Mouse (Mus musculus) E14TG2a.4 (cell line): Measurements from ENCODE around the gene Ltc4s.

Experiments
- H3K27me3 ChIP-seq: 2 replicates; pipeline ENCODE4 v1.6.1; 2014; ENCODE audit warnings: low read length, control low read depth; ENCODE audit not compliant: insufficient read depth
- H3K36me3 ChIP-seq: 2 replicates; pipeline ENCODE4 v1.6.1; 2014; ENCODE audit warnings: low read length, control low read depth; ENCODE audit not compliant: insufficient read depth
- H3K4me1 ChIP-seq: replicated peaks from 2 replicates; pipeline ENCODE4 v1.6.1; 2014; ENCODE audit warnings: low read depth, low read length, control low read depth
- H3K4me3 ChIP-seq: replicated peaks from 2 replicates; pipeline ENCODE4 v1.5.1; 2014; ENCODE audit warnings: mild to moderate bottlenecking, low read length
- H3K9me3 ChIP-seq: 2 replicates; pipeline ENCODE4 v1.6.1; 2014; ENCODE audit warnings: low read length, control low read depth
- CTCF ChIP-seq: conservative IDR thresholded peaks from 2 replicates; pipeline ENCODE4 v1.5.1; 2014; ENCODE audit warnings: low read length
- NANOG ChIP-seq: IDR thresholded peaks from 2 replicates; pipeline ENCODE4 v1.6.1; 2014; ENCODE audit warnings: borderline replicate concordance, low read length, mixed read lengths
- POU5F1 ChIP-seq: IDR thresholded peaks from 2 replicates; pipeline ENCODE4 v1.6.1; 2014; ENCODE audit warnings: low read length, borderline replicate concordance

Gene Ltc4s

DNA sequence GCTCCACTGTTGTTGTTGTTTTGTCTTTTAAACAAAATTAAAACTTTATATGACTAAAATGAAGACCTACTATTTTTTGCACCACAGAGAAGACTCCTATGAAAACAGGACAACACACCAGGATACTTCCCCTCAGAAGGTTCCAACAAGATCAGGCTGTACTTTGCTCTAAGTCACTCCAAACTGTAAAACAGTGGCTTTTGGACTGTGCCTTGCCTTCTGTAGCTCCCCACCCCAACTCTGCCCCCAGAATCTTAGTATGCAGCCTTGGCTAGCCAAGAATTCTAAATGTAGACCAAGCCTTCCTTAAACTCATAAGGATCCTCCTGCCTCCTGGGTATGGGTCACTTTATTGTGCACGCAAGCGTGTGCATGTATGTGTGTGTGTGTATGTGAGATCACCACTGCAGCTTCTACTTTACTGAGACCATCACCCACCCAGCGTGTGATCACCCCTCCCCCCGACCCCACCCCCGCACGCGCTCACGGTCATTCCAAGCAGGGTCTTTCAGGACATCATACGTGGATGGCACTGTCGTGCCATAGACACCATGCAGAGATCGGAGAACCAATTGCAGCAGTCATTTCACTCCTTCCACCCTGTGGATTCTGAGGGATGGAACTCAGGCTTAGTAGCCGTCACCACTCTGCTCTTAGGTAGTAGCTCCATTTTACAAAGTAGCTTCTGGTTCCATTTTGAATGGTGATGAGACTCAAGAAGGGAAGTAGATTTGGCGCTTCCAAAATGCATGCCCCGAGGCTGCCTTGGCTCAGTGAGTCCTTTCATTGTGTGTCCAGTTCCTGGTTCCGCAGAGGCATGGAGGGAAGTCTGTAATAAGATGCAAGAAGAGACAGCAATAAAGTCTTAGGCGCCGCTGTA lies 14.4 kb downstream of the Ltc4s start:
- peaks cover 64% of the 10 kb centered on the region for H3K27me3 ChIP-seq

DNA sequence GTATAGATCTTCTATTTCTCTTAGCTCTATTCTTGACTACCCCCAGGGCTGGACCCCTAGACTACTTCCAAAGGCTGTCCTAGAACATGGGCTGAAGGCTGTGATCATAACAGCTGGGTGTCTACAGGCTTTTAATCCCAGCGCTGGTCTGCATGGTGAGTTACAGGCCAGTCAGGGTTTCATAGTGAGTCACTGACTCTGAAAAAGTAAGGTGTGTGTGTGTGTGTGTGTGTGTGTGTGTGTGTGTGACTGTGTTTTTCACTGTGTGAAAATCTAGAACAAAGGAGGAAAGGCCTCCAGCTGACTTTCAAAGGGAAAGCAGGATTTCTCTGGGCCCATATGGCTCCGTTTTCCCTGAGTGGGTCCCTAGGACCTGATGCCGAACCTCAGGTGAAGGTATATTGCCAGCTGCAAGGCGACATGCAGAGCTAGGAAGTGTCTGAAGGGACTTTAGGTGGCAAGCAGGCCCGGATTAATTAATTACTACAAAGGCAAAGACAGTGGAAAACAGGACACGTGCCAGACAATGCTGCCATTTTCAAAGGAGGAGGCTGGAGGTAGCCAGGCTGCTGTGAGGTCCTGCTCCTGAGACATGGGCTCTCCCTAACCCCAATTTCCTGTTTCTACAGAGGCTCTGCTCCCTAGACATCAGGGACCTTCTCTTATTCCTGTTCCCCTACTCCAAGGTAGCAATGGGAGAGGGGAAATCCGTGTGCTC lies 15.7 kb downstream of the Ltc4s start:
- TF ChIP-seq CTCF (no peak), POU5F1 (no peak), NANOG (no peak)
- H3K4me3 ChIP-seq = no peak overlapping the region
- peaks cover 3% of the 10 kb centered on the region; the same call in 1 of the 2 replicates for H3K36me3 ChIP-seq
- H3K4me1 ChIP-seq = peaks cover 64% of the 10 kb centered on the region
- peaks cover 51% of the 10 kb centered on the region for H3K27me3 ChIP-seq
- H3K9me3 ChIP-seq = no peaks in the 10 kb centered on the region

More for the DNA sequence above, 14.4 kb downstream of the Ltc4s start:
- no peaks in the 10 kb centered on the region for H3K9me3 ChIP-seq
- H3K4me1 ChIP-seq = peaks cover 63% of the 10 kb centered on the region
- peak overlapping the region; percentile 85 for H3K4me3 ChIP-seq
- TF ChIP-seq POU5F1 (no peak), NANOG (no peak), CTCF (no peak)
- peaks cover 6% of the 10 kb centered on the region; the same call in 1 of the 2 replicates for H3K36me3 ChIP-seq

DNA sequence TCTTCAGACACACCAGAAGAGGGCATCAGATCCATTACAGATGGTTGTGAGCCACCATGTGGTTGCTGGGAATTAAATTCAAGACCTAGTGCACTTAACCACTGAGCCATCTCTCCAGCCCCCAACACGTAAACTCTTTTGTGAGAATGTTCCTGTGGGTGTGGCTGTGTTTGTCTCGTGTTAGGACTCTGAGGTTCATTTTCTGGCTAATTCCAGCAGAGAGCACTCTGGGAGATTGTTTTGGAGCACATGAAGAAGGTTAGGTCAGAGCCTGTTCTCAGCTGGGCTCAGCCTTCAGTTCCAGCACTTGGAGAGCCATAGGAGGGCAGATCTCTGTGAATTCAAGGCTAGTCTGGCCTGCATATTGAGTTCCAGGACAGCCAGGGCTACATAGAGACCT lies 18.6 kb downstream of the Ltc4s start:
- no peaks in the 10 kb centered on the region for H3K9me3 ChIP-seq
- no peak overlapping the region for H3K4me3 ChIP-seq
- no peaks in the 10 kb centered on the region for H3K36me3 ChIP-seq
- H3K27me3 ChIP-seq = peaks cover 26% of the 10 kb centered on the region
- TF ChIP-seq POU5F1 (no peak), NANOG (no peak), CTCF (peak; percentile 18; the same call in 1 of the 2 replicates)
- peaks cover 68% of the 10 kb centered on the region for H3K4me1 ChIP-seq

DNA sequence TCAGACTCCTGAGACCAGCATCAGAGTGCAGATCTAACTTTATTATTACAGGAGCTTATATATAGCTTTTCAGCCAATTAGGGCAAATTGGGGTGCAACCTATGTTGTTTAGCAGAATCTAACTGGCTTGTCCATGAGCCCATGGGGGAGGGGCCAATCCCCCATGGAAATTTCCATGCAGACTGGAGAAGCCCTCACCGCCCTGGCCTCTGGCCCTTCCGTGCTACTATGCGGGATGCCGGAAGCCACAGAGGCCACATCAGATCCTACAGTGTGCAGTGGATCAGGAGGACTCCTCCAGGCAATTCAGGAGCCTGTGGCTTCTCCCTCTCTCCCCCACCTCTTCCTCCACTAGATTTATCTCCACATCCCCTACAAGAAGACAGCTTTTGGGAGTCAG lies 20.6 kb downstream of the Ltc4s start:
- peaks cover 66% of the 10 kb centered on the region for H3K4me1 ChIP-seq
- TF ChIP-seq CTCF = no peak
- no peak for TF ChIP-seq POU5F1
- TF ChIP-seq NANOG = no peak
- H3K27me3 ChIP-seq = peaks cover 6% of the 10 kb centered on the region
- H3K9me3 ChIP-seq = no peaks in the 10 kb centered on the region
- peak overlapping the region; percentile 39 for H3K4me3 ChIP-seq
- H3K36me3 ChIP-seq = no peaks in the 10 kb centered on the region

DNA sequence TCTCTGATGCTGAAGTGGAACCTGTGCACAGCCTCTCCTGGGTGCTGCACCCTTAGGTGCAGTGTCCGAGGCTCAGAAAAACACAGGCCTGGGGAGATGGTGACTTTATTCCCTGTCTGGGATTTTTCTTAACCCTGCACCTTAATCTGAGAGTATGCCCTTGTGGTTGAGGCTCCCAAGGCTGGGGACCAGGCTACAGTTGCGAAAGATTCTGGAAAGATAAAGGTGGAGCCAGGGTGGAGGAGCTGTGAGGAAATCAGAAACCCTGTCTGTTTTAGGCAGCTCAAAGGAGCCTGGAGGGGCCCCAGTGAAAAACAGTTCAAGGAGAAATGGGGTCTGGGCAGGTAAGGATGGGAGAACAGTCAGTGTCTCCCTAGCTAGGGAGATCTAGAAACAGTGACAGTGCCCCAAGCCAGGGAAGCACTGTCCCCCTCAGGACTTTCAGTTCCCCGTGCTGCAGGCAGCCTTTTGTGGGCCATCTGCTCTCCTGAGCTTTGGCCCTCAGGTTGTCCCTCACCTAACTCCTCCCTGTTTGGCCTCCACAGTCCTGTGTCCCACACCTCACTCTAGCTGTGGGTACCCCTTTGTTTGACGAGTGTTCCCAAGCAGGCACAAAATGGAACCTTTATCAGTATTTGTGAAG lies 21.6 kb downstream of the Ltc4s start:
- TF ChIP-seq CTCF (no peak), POU5F1 (no peak), NANOG (no peak)
- peak overlapping the region; percentile 41; the same call in 1 of the 2 replicates for H3K4me3 ChIP-seq
- H3K27me3 ChIP-seq = no peaks in the 10 kb centered on the region
- no peaks in the 10 kb centered on the region for H3K9me3 ChIP-seq
- no peaks in the 10 kb centered on the region for H3K36me3 ChIP-seq
- peaks cover 76% of the 10 kb centered on the region for H3K4me1 ChIP-seq

DNA sequence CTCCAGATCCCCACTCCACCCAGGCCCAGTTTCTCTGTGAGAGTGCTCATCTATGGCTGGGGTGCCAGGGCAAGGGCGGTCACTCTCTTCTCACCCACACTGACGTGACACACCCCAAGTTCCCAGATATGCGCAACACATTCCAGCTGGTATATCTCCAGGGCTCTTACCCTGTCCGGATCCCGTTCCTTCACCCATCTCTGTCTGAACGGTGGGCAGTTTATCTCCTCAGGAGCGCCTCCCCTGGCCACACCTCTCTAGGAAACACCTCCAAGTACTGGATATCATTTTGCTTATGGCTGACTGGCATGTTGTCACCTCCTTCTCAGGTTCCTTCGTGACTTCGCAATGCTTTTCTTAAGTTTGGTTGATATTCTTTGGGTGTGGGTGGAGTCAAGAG lies 22.8 kb downstream of the Ltc4s start:
- no peaks in the 10 kb centered on the region for H3K9me3 ChIP-seq
- TF ChIP-seq CTCF (no peak), NANOG (no peak), POU5F1 (no peak)
- H3K27me3 ChIP-seq = no peaks in the 10 kb centered on the region
- no peaks in the 10 kb centered on the region for H3K36me3 ChIP-seq
- H3K4me3 ChIP-seq = peak overlapping the region; percentile 41
- peaks cover 87% of the 10 kb centered on the region for H3K4me1 ChIP-seq

DNA sequence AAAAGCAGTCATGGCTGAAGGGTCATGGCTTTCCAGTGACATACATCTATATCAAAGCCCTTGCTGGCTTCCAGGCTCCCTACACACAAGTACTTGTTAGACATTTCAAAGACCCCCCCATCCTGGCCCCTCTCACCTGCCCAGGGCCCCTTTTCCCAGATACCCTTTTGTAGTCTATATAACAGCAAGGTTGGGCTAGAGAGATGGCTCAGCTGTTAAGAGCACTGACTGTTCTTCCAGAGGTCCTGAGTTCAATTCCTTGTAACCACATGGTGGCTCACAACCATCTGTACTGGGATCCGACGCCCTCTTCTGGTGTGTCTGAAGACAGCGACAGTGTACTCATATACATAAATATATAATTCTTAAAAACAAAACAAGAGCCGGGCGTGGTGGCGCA lies 23.8 kb downstream of the Ltc4s start:
- peaks cover 84% of the 10 kb centered on the region for H3K4me1 ChIP-seq
- TF ChIP-seq NANOG = no peak
- no peak for TF ChIP-seq POU5F1
- TF ChIP-seq CTCF = no peak
- H3K4me3 ChIP-seq = no peak overlapping the region
- no peaks in the 10 kb centered on the region for H3K9me3 ChIP-seq
- H3K36me3 ChIP-seq = no peaks in the 10 kb centered on the region
- H3K27me3 ChIP-seq = no peaks in the 10 kb centered on the region
